Mouse (Mus musculus) CH12.LX (cell line): Measurements from ENCODE around the gene Prom1. TPM values are rescaled to one million over a fixed set of nuclear protein-coding genes. Genes with fewer than 3 reads are reported as not detected.

ENCODE experiments used
- DNase-seq: peaks from one replicate; pipeline ENCODE4 v3.0.0-alpha.2; 2013; ENCODE audit errors: extremely low read depth
- H3K27ac ChIP-seq: 2 replicates; pipeline ENCODE4 v1.5.1; 2012; ENCODE audit warnings: low read depth, mild to moderate bottlenecking, control low read depth, moderate library complexity; ENCODE audit not compliant: insufficient read depth
- H3K27me3 ChIP-seq: replicated peaks from 2 replicates; pipeline ENCODE3; 2012; ENCODE audit warnings: inconsistent platforms
- H3K36me3 ChIP-seq, 2 experiments: replicated peaks in 1 of 2; 2 replicates each; pipeline versions ENCODE3 to v1.6.1; 2012; ENCODE audit warnings: inconsistent platforms in 1 of 2, low read length in 1 of 2, mild to moderate bottlenecking in 1 of 2, mixed read lengths in 1 of 2, moderate library complexity in 1 of 2; ENCODE audit not compliant: control insufficient read depth in 1 of 2, insufficient read depth in 1 of 2
- H3K4me1 ChIP-seq, 2 experiments: 2 replicates each; pipeline ENCODE4 v1.6.1; 2012; ENCODE audit warnings: inconsistent platforms in 1 of 2, moderate library complexity in 1 of 2; ENCODE audit not compliant: insufficient read depth in 2 of 2, control insufficient read depth in 1 of 2
- H3K4me2 ChIP-seq: 2 replicates; pipeline ENCODE4 v1.6.1; 2012; ENCODE audit warnings: low read depth, mild to moderate bottlenecking, control low read depth; ENCODE audit not compliant: poor library complexity, insufficient read depth, severe bottlenecking
- H3K4me3 ChIP-seq, 3 experiments: fragments of 150-350 bp in 1 of 3; sonication (generic) in 1 of 3; replicated peaks in 1 of 3; 2 replicates each; pipeline versions ENCODE3 to v1.5.1; 2011 to 2012; ENCODE audit warnings: low read depth in 2 of 3, low read length in 2 of 3, mild to moderate bottlenecking in 2 of 3, moderate library complexity in 2 of 3, control low read depth in 1 of 3, improper control_type of control experiment in 1 of 3, inconsistent platforms in 1 of 3, mixed read lengths in 1 of 3; ENCODE audit not compliant: poor library complexity in 1 of 3
- H3K79me2 ChIP-seq: replicated peaks from 2 replicates; pipeline ENCODE4 v1.6.1; 2012; ENCODE audit warnings: mild to moderate bottlenecking, moderate library complexity; ENCODE audit not compliant: control insufficient read depth, poor library complexity, insufficient read depth, severe bottlenecking; ENCODE audit errors: extremely low read depth
- H3K9ac ChIP-seq: 2 replicates; pipeline ENCODE4 v1.6.1; 2012; ENCODE audit warnings: low read depth, mild to moderate bottlenecking, control low read depth, moderate library complexity; ENCODE audit not compliant: insufficient read depth
- H3K9me3 ChIP-seq: replicated peaks from 2 replicates; pipeline ENCODE3; 2012; ENCODE audit warnings: low read length, inconsistent platforms, mixed read lengths
- EP300 ChIP-seq: IDR thresholded peaks from 2 replicates; pipeline ENCODE4 v1.6.1; 2011; ENCODE audit warnings: low read length, improper control_type of control experiment
- IRF4 ChIP-seq: IDR thresholded peaks from 2 replicates; pipeline ENCODE4 v1.6.1; 2014; ENCODE audit warnings: low read depth, mild to moderate bottlenecking, inconsistent platforms, low read length, improper control_type of control experiment
- JUN ChIP-seq: IDR thresholded peaks from 2 replicates; pipeline ENCODE4 v1.6.1; 2011; ENCODE audit warnings: low read depth, mild to moderate bottlenecking, low read length, improper control_type of control experiment, moderate library complexity; ENCODE audit not compliant: insufficient read depth
- PAX5 ChIP-seq: IDR thresholded peaks from 2 replicates; pipeline ENCODE4 v1.6.1; 2012; ENCODE audit warnings: low read length, inconsistent platforms, mixed read lengths
- POLR2A ChIP-seq: IDR thresholded peaks from 2 replicates; pipeline ENCODE4 v1.6.1; 2011; ENCODE audit warnings: low read depth, mild to moderate bottlenecking, improper control_type of control experiment, low read length
- RCOR1 ChIP-seq: conservative IDR thresholded peaks from 2 replicates; pipeline ENCODE4 v1.6.1; 2012; ENCODE audit warnings: low read depth, mild to moderate bottlenecking, inconsistent platforms, low read length, improper control_type of control experiment
- TBP ChIP-seq: conservative IDR thresholded peaks from 2 replicates; pipeline ENCODE4 v1.6.1; 2011; ENCODE audit warnings: low read depth, low read length, improper control_type of control experiment
- TCF12 ChIP-seq: IDR thresholded peaks from 2 replicates; pipeline ENCODE4 v1.6.1; 2014; ENCODE audit warnings: low read depth, mild to moderate bottlenecking, inconsistent platforms, low read length, improper control_type of control experiment
- UBTF ChIP-seq: IDR thresholded peaks from 2 replicates; pipeline ENCODE4 v1.6.1; 2012; ENCODE audit warnings: low read depth, mild to moderate bottlenecking, inconsistent platforms, low read length, improper control_type of control experiment, moderate library complexity
- USF1 ChIP-seq: IDR thresholded peaks from 2 replicates; pipeline ENCODE4 v1.6.1; 2014; ENCODE audit warnings: low read depth, mild to moderate bottlenecking, inconsistent platforms, low read length, improper control_type of control experiment
- ZMIZ1 ChIP-seq: IDR thresholded peaks from 2 replicates; pipeline ENCODE4 v1.6.1; 2012; ENCODE audit warnings: low read depth, mild to moderate bottlenecking, inconsistent platforms, low read length, improper control_type of control experiment
- ZNF384 ChIP-seq: IDR thresholded peaks from 2 replicates; pipeline ENCODE4 v1.6.1; 2012; ENCODE audit warnings: low read depth, low read length, improper control_type of control experiment, inconsistent platforms
- dilution Hi-C: fragments of 300-500 bp; cut with MboI; formaldehyde crosslinking; loops from 2 replicates; pipeline ENCODE4 v1.14.3; 2020; ENCODE audit warnings: low sequenced_read_pairs; ENCODE audit not compliant: extremely low pct_unique_long_range_greater_than_20kb, extremely low pct_ligation_motif_present
- in situ Hi-C: fragments of 300-500 bp; cut with MboI; formaldehyde crosslinking; loops from 3 replicates; pipeline ENCODE4 v1.14.3; 2019; ENCODE audit warnings: low sequenced_read_pairs, low pct_ligation_motif_present, low pct_unique_long_range_greater_than_20kb, mixed read lengths
- polyA plus RNA-seq: library from polyadenylated mRNA; unstranded; fragments of >175 nt; gene quantifications from 2 replicates; pipeline ENCODE4 v1.2.1, GENCODE M21; 2012; ENCODE audit warnings: low read depth; ENCODE audit not compliant: insufficient read length
- total RNA-seq, 2 experiments: library from RNA; depleted of rRNA; stranded (reverse); fragments of 300-350 nt in 1 of 2; fragments of >200 nt in 1 of 2; gene quantifications; 2 replicates each; pipeline ENCODE4 v1.2.3; 2012 to 2014

The Prom1 gene
- total and polyA plus RNA-seq, 3 experiments = 0.13 to 0.39 (median 0.21) TPM

- in situ Hi-C loops = no loop called here
- DNase-seq = no peak
- no peak overlapping the region for H3K27ac ChIP-seq
- no peak overlapping the region for H3K4me2 ChIP-seq
- H3K36me3 ChIP-seq = no peaks in the 10 kb centered on the region
- TF ChIP-seq EP300 = no peak
- no peak for TF ChIP-seq JUN
- H3K9me3 ChIP-seq = no peaks in the 10 kb centered on the region
- no peaks in the 10 kb centered on the region for H3K4me1 ChIP-seq
- no peak overlapping the region for H3K9ac ChIP-seq
- H3K27me3 ChIP-seq = no peaks in the 10 kb centered on the region
- no peak overlapping the region for H3K4me3 ChIP-seq
- dilution Hi-C loops = no loop called here
- H3K79me2 ChIP-seq = no peaks in the 10 kb centered on the region
Measured at GRCm38 (mm10) chr5:44041725-44042124, 60.1 kb downstream of the Prom1 start.

GRCm38 (mm10) chr5:44041056-44041455 lies 60.8 kb downstream of the Prom1 start:
- no peaks in the 10 kb centered on the region for H3K4me1 ChIP-seq
- no peaks in the 10 kb centered on the region for H3K36me3 ChIP-seq
- no peaks in the 10 kb centered on the region for H3K9me3 ChIP-seq
- no peaks in the 10 kb centered on the region for H3K27me3 ChIP-seq
- dilution Hi-C loops = no loop called here
- TF ChIP-seq USF1 (no peak), POLR2A (no peak), RCOR1 (no peak), TBP (no peak), TCF12 (no peak), UBTF (no peak), ZNF384 (no peak), ZMIZ1 (no peak), PAX5 (no peak)
- H3K9ac ChIP-seq = no peak overlapping the region
- H3K4me3 ChIP-seq = no peak overlapping the region
- DNase-seq = no peak
- H3K27ac ChIP-seq = no peak overlapping the region
- in situ Hi-C loops = no loop called here
- H3K79me2 ChIP-seq = no peaks in the 10 kb centered on the region
- no peak overlapping the region for H3K4me2 ChIP-seq

GRCm38 (mm10) chr5:43998295-43998989 lies 103.4 kb downstream of the Prom1 start:
- dilution Hi-C loops = no loop called here
- Histone ChIP-seq H3K9ac (no peak overlapping the region), H3K79me2 (no peaks in the 10 kb centered on the region), H3K27ac (no peak overlapping the region), H3K36me3 (no peaks in the 10 kb centered on the region), H3K27me3 (no peaks in the 10 kb centered on the region), H3K4me1 (peaks cover 3 to 8% of the 10 kb centered on the region in 2 experiments; a peak in 3 of 4 replicates), H3K4me2 (no peak overlapping the region), H3K4me3 (no peak overlapping the region), H3K9me3 (no peaks in the 10 kb centered on the region)
- no peak for TF ChIP-seq IRF4
- in situ Hi-C loops = no loop called here
- DNase-seq = no peak
